Mouse (Mus musculus) megakaryocyte, embryonic 14.5 days (primary cell): ENCODE measurements around the gene Lztr1.

Experiments used
- FLI1 ChIP-seq: IDR thresholded peaks from 2 replicates; pipeline ENCODE4 v1.6.1; 2012; ENCODE audit warnings: low read length, inconsistent platforms, mixed read lengths
- GATA1 ChIP-seq: IDR thresholded peaks from 3 replicates; pipeline ENCODE4 v1.6.1; 2012; ENCODE audit warnings: mixed read lengths, low read length, inconsistent platforms, borderline replicate concordance

- no peak for TF ChIP-seq GATA1
- no peak for TF ChIP-seq FLI1
Observed at GRCm38 (mm10) chr16:17527606-17528005, 19.1 kb downstream of the Lztr1 start.
